Mouse (Mus musculus): ENCODE measurements around the gene Rab37.
A peak's percentile ranks its signal among the peaks of the same experiment; 100 is the strongest.

Rab37 gene

DNA sequence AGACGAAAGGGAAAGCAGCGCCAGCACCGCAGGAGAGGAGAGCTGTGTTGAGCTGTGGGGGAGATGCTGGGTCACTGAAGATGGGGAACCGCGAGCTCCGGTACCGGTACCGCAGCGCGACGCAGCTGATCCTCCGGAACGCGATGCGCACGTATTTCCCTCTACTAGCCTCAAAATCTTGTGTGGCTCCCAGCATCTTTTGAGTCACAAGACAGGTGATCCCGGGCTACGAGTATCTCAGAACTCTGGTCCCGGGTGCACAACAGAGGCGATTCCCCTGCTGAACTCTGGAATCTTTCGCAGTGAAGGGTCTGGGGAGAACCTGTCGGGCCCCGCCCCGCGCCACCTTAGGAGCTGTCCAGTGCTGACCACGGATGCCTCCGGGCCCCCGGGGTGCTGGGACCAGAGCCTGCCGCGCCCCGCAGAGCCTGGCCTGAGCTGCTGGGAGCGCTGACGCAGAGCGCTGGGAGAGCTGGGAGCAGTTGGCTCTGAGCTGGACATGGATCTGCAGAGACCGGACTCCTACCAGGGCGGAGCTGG lies at the start of gene Rab37:
TSS of gene Rab37 (plus strand) at position 70 of the 540 bp plus-strand sequence.
- DNase-seq (ENCODE audit: low read depth), result no peak

DNA sequence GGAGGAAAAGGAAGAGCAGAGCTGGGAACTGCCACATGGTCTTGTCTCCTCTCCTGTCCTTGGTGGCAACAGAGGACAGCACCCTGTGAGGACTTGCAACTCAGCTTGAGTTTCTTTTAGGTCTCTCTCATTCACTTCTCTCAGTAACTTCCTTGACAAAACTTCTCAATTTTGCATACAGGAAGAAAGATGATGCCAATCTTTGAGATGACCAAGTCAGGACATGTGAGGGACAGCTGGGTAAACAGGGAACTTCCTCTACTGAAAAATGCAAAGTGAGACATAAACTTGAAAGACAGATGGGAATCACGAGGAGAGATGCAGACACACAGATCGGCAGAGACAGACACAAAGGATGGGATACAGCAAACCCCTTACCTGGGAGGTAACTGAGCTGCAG lies 43.0 kb upstream of the Rab37 start, which contains the start of gene Cd300ld3:
TSS of gene Cd300ld3 (minus strand) at position 151 of the 400 bp plus-strand sequence.
- DNase-seq (ENCODE audit: low read depth), result peak; percentile 57

DNA sequence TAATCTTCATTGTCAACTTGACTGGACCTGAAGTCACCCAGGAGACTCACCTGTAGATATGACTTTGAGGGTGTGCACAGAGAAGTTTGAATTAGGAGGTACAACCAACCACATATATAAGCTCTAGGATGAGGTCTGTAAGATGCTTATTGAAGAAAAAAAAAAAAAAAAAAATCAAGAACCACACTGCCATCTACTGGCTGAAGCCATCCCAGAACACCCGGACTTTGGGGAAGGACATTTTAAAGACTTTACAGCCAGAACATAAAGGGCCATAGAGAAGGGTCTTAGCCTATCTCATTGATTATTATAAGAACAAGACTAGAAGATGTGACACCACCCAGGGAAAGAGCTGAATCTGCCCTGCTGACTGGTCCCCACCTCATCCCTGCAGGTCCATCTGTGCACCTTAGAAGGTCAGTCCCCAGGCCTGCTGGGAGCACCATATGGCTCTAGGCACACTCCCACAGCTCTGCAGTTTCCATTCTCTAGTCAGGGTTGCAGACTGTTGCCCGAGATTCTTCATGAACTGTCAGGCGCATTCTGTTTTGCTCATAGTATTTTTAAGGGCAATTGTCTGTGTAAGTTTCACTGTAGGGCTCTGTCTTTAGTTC lies 41.8 kb upstream of the Rab37 start:
- DNase-seq (ENCODE audit: low read depth), result peak; percentile 65

DNA sequence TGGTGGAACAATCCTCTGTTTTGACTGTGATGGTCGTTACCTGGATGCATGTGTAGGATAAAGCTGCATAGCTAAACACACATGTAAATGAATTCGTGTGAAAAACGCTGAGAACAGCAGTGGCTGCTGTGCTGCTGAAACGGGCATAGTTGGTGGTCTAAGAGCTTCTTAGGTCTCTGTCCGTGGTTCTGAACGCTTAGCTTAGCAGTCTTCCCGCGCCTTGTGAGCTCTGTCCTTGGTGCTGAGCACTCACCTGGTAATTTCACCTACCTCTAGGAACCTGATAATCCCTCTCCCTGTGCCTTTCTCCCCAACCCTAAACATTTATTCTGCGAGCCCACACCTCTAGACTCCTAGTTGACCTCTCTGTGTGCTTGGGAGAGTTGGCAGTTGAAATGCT lies 39.0 kb upstream of the Rab37 start:
- peak; percentile 62 for DNase-seq (ENCODE audit: low read depth)

DNA sequence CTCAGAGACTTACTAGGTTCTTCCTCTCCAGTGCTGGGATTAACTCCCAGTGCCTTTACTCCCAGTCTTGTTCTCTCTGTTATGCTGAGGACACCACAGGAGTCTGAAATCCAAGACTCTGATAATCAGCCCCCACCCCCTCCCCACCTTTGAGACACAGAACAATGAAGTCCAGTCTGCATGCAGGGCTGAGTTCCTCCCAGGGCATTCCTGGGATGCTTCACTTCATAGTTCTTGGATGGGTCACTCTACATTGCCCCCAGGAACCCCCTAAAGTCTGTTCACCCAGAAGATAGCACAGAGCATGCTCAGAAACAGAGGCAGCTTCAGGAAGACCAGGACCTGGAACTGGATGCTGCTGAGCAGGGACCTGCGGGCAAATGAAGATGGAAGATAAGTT lies 38.2 kb upstream of the Rab37 start:
- no peak for DNase-seq (ENCODE audit: low read depth)

DNA sequence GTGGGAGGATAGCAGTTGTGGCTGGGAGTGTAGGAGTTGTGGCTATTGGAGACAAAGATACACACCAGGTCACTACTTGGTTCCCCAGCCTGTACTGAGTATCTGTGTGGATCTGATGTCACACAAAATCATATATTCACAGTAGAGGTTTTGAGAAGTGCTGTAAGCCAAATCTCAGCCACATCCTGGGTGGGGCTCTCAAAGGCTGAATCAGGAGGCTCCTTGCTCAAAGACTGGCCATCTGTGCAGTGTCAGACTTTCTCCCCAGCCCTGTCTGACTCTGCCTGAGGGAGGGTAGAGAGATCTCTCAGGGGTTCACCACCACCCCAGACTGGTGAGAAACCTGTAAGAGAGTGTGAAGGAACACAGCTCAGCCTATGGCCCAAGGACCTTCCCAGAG lies 36.7 kb upstream of the Rab37 start:
- DNase-seq (ENCODE audit: low read depth), result no peak

DNA sequence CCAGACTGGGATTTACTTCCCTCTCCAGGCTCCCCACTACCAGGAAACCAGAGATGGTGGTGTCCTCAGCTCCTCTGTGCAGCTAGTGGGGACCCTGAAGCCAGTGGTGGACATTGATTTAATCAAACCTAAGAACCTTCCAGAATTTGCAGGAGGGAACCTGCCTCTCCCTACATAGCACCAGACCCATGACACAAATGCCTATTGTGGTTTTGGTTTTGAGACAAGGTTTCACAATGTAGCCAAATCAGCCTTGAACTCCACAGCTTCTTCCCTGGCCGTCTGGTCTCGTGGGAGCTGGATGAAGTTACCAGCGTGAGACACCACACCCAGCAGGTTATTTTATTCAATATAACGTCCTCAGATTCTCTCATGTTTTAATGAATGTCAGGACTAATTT lies 32.5 kb upstream of the Rab37 start:
- DNase-seq (ENCODE audit: low read depth), result peak; percentile 42

DNA sequence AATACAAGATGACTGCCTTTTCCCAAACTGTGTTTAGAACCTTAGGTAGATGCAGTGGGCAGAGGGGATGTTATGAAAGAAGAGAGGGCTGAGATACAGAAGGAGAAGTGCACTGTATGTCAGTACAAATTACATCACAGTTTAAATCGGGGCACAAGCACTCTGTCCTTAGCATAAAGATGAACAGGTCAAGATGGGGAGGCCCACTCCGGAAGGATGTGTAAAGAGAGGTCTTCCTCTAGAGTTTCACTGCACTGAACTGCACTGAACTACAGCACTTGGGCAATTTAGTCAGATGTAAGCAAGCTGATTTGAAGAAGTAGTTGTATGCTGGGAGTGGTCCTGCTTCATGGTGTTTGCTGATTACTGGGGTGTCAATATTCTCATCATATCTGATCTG lies 31.4 kb upstream of the Rab37 start:
- DNase-seq (ENCODE audit: low read depth), result no peak

DNA sequence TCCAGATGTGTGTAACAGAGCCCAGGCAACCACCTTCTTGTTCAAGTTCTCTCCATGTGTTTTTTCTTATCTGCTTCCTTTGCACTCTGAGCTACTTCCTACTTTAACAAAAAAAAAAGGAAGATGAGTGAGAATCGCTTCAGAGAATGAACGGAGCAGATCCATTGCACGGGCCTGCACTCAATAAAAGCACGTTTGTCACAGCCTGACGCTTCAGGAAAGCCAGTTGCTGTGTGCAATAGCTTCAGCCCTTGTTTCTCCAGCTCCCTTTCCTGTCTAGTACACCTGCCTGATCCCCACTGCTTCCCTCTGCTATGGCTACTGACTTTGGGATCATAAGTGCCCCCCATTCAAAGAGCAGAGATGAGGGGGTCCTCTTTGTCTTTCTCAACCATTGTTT lies 29.2 kb upstream of the Rab37 start, which contains the start of gene Cd300e:
TSS of gene Cd300e (minus strand) at position 101 of the 400 bp plus-strand sequence.
- DNase-seq (ENCODE audit: low read depth), result no peak

DNA sequence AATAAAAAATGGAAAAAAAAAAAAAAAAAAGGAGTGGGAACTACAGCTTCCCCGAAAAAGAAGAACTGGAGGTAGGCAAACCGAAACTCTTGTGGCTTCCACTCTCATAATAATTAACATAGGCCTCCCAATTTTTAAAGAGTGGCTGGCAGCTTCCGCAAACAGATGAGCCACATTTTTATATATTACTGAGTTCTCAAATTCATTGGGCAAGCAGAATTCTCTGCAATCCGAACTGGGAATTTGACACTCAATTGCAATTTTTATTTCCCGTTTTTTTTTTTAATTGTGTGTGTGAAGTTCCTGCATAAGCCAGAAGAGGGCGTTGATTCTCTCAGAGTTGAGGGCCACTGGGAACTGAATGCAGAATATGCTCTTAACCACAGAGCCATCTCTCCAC lies 24.5 kb upstream of the Rab37 start:
- no peak for DNase-seq (ENCODE audit: low read depth)

DNA sequence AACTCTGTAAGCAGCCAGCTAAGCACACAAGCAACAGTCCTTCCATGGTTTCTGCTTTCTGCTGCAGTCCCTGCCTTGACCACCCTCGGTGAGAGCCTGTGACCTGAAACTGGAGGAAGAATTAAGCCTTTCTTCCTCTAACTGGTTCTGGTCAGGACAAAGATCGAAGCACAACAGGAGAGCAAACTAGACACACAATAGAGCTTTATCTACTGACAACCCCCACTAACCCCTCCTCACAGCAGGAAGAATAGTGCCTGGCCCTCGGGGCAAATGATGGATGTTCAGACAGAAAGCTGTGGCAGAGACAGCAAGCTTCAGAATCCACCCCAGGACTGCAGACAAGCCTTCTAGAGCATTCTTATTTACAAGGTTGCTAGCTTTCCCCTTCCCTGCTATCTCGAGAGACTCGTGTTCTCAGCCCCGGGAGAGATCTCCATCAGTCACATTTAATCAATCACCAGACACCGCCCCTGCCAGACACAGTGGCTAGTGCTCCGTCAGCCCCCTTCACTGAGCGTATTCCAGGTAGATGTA lies 20.1 kb upstream of the Rab37 start:
- DNase-seq (ENCODE audit: low read depth), result no peak

DNA sequence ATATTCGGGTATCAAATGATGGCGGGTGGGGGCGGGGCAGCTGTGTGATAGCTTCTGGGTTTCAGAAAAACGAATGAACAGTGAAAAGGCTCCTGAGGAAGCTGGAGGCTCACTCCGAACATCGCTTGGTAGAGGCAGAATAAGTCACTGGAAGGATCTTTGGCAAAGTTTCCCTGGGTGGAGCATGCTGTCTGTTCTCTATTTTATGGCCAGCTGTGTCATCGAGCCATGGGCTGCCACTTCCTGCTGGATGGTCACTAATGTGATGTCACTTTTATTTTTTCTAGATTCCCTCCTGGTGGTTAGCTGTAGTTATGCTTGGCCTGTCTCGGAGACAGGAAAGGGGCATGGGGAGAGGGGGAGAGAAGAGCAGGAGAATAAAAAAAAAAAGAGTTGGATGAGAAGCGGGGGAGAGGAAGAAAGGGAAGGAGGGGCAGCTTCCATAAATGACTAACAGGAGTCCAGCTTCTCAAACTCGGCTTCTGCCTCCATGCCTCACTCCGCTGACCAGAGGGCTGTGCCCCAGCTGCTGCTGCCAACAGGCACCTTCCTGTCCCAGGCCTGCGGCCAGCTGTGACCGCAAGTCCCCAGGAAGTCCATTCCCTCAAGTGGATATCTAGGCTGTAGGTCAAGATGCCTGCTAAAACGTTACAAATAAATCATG lies 19.5 kb upstream of the Rab37 start:
- DNase-seq (ENCODE audit: low read depth), result peak; percentile 90

DNA sequence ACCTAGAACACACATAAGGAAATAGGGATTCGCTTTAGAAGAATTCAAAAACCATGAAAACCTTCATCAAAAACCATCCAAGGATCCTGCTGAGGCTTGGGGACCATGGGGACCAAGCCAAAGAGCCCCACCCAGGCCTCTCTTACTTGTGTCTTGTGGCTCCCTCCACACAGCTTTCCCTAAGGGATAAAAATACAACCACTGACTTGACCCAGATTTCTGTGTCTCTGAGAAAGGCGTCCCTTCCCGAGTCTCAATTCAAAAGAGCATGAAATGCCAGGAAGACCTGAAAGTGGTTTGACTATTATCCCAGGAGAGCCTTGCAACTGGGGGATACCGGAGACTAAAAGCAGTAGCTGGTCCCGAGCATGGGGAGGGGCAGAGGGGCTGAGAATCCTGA lies 18.2 kb upstream of the Rab37 start:
- DNase-seq (ENCODE audit: low read depth), result no peak

DNA sequence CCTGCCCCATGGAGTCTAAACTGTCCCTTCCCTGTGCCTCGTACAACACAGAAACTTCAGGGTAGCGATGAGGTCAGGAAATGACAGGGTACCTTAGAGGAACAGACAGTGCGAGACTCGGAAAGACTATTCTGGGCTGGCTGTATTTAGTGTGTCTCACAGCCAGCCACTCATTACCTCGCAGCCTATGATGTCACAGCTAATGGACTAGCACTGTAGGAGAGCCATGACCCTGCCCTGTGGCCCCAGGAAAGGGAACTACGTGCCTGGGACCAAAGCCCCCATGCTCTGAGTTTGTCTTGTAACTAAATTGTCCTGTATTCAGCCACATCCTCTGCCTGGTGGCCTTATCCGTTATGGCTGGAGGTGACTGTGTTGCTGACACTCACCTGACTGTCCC lies 15.8 kb upstream of the Rab37 start:
- peak; percentile 24 for DNase-seq (ENCODE audit: low read depth)

DNA sequence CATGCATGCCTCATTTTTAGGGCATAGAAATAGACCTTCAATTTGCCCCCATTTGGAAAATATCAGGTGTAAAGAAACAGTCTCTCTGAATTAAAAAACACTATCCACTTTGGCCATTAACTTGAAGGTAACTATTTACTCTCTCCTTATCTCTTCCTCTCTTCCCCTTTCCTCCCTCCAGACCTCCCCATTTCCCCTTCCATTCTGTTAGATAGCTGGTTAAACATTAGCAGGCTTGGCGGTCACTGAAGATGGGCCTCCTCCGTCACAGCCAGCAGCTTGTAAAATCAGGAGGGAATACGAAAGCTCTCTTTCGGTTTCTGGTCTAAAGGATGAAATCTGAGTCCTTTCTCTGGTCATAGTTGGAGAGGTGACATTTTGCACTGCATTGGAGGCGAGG lies 15.4 kb upstream of the Rab37 start:
- DNase-seq (ENCODE audit: low read depth), result no peak

DNA sequence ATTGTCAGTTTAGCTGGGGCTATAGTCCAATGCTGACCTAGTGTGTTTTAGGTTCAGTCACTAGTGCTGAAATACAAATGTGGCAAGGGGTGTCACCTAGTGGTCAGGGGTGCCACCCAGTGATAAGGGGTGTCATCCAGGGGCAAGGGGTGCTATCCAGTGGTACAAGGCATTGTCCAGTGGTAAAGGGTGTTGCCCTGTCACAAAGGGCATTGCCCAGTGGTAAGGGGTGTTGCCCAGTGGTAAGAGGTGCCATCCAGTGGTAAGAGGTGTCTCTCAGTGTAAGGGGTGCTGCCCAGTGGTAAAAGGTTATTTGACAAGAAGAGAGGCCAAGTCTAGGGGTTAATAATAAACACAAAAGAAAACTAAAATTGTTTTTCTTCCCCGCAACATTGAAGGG lies 13.8 kb upstream of the Rab37 start:
- DNase-seq (ENCODE audit: low read depth), result no peak

DNA sequence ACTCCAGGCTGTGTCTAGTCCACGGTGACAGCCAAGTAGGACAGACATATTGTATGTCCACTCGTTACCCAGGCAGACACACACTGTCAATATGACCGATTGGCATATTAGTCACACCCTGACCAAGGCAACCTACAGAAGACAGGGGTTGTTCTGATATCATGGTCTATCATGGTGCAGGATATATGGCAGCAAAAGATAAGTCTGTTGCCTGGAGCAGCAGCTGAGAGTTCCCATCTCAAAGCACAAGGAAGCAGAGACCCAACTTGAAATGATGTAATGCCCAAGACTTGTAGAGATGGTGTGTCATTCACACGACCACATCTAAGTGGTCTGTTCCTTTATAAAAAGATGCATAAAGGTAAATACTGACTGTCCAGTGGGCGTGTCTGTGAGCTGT lies 12.6 kb upstream of the Rab37 start:
- peak; percentile 48 for DNase-seq (ENCODE audit: low read depth)

DNA sequence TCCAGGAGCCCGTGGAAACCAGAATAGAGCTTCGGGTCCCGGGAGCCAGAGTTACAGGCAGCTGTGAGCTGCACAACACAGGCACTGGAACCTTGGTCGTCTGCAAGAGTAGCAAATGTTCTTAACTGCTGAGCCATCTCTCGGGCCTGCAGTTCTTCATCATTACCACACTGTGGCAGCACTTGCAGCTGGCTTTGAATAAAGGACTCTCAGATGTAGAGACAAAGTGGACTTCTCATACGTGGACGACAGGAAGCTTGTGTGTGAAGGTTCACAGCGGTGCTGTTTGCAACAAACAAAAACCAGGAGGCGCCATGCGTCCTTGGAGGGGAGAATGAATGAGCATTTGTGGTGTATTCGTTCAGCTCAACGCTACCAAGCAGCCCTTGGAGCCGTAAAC lies 10.3 kb upstream of the Rab37 start:
- peak; percentile 85 for DNase-seq (ENCODE audit: low read depth)

DNA sequence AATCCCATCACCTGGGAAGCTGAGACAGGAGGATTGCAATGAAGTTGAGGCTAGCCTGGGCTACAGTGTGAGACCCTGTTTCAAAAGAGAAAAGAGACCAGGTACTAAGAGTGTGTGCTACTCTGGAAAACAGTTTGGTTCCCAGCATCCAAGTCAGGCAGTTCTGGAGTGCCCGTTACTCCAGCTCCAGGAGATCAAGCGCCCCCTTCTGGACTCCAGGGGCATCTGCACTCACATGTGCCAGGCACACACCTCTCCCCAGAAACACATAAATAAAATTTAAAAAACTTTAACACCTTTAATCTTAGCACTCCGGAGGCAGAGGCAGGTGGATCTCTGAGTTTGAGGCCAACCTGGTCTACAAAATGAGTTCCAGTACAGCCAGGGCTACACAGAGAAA lies 9.9 kb upstream of the Rab37 start:
- DNase-seq (ENCODE audit: low read depth), result peak; percentile 14

DNA sequence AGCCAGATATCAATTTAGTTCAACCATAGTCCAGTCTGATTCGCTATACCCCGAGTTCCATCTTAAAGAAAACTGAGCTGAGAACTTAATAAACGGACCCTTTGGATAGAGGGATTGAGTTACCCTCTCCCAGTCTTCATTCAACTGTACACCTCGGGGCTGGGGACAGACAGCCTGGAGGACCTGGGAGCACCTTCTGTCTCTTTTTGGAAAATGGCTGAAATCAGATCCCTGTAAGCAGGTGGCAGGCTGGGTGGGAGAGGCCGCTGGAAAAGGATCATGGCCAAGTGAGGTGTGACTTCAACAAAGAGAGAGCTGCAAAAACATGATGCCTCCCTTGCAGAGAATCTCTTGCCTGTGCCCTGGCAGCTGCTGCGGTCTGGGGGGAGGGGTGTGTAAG lies 9.0 kb upstream of the Rab37 start:
- no peak for DNase-seq (ENCODE audit: low read depth)

DNA sequence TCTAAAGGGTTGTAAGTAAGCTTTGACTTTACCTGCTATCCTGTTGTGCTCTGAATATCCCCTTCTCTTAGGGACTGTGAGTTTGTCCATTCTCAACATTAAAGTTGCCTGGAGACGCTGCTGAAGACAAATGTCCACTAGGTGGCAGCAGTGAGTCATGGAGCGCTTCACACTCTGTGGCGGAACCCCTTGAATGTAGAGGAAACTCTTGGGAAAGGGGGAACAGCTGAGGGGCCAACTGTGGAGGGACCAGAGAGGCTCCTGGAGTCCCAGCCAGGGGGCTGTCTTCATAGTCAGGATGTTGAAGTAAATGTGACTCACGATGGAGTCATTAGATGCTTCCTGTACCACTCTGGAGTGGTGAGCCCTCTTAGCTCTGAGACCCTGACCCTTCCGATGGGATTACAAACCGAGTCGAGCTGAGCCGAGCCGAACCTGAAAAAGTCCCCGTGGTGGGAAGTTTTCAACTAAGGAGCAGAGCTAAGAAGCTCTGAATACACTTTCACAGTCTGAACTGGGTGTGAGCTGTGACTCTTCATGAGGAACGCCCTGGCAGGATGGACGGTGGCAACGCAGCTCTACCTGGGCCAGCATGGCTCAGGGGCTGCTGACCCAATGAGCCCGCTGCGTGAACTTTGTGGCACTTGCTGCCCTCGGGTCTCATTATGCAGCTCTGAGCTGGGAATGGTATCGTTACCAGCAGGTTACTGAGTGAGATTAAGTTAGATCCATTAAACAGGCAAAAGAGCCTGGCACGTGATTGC lies 7.7 kb upstream of the Rab37 start:
- peak; percentile 76 for DNase-seq (ENCODE audit: low read depth)

DNA sequence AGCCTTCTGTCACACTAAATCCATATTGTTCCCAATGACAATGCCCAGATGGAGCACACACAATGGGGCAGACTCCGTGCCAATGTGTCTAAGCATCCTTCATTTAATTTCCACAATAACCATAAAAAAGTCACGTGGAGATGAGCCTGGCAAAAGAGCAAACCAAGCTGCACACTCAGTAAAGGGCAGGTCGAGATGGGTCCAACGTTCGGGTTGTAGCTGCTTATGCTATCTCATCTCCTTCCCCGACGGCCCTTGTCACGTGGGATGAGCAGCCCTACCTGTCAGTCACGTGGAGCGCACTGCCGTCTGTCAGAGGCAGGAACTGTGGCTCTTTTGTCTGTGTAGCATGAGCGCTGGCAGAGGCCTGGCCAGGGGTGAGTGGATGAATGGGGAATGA lies 6.6 kb upstream of the Rab37 start:
- no peak for DNase-seq (ENCODE audit: low read depth)

DNA sequence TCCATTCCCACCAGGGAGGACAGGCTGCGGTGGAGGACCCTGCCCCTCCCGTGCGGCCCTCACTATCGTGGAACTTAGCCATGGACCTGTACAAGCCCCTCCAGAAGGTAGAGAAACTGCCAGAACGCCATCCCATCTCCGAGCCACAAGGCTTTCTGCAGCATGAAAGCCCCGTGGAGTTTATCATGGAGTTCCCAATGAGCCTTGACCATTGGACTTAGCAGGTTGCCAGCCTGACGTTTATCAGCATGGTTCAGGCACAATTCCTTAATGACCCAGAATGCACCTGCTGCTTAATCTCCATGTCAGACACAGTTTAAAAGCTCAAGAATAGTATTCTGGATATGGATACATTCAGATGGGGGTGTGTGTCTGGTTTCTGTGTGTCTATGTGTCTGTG lies 6.2 kb upstream of the Rab37 start:
- no peak for DNase-seq (ENCODE audit: low read depth)
